30 mouse cellular contexts compared by ENCODE assay signal in the genomic region with DNA sequence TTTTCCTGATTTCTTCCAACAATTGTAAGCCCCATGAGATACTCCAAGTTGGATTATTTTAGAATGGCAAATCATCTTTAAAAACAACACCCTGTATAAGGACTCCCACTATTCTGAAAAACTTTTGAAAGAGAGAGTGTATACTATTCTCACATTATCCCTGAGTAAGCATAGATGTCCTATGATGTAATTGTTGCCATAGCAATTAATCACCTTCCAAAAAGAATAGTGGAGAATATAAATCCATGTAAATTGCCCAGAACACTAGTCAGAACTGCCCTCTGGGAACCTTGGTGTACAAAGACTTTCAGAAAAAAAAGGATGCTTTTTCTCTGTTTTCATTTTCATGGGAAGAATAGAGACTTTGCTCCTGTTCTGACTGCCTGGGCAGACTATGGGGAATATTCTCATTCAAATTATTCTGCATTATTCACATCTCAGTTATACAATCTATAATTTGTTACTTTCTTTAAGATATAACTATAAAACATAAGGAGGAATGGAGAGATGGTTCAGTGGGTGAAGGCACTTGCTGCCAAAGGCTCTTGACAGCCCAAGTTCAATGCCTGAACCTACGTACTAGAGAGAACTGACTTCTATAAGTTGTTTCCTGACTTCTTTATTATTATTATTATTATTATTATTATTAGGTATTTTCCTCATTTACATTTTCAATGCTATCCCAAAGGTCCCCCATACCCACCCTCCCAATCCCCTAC. TPM values are rescaled to one million over a fixed set of nuclear protein-coding genes. Genes with fewer than 3 reads are reported as not detected.
A peak's percentile ranks its signal among the peaks of the same experiment; 100 is the strongest.
DNase-seq lines count a peak whose midpoint lies in the region; ATAC-seq and TF ChIP-seq lines count a peak whose summit lies in the region.
"Had no signal": no experiment of that assay in that cellular context is flagged by ENCODE, and none has a peak within 500 bp of the region (broad histone marks: within the 10 kb centered on the region; RNA-seq: fewer than 3 reads in every experiment).

No protein-coding gene starts in this region.

- no peak overlapping the region for H3K9ac ChIP-seq in forebrain, embryonic 12.5 days
- H3K9ac ChIP-seq in forebrain, embryonic 16.5 days (replicated peaks; ENCODE audit: low read depth, low read length): no peak overlapping the region
- H3K9ac ChIP-seq: embryonic facial prominence, embryonic 12.5 days; heart, embryonic 15.5 days; hindbrain, embryonic 13.5 days; limb, embryonic 13.5 days; neural tube, embryonic 13.5 days had no signal

- H3K27me3 ChIP-seq in forebrain, embryonic 12.5 days: no peaks in the 10 kb centered on the region
- H3K27me3 ChIP-seq in forebrain, embryonic 10.5 days (ENCODE audit: poor library complexity, severe bottlenecking): no peaks in the 10 kb centered on the region
- no peaks in the 10 kb centered on the region for H3K27me3 ChIP-seq in forebrain, embryonic 16.5 days (replicated peaks; ENCODE audit: control insufficient read depth, insufficient read depth, low read length)
- H3K27me3 ChIP-seq: embryonic facial prominence, embryonic 12.5 days; heart, embryonic 15.5 days; hindbrain, embryonic 13.5 days; limb, embryonic 13.5 days; megakaryocyte, embryonic 14.5 days; neural tube, embryonic 13.5 days had no signal

- no peak for TF ChIP-seq POLR2A in brain, embryonic 14.5 days (IDR thresholded peaks at IDR 0.05; ENCODE audit: borderline replicate concordance, extremely low read depth, insufficient read depth, insufficient read length, poor library complexity, severe bottlenecking)

- H3K27ac ChIP-seq in forebrain, embryonic 12.5 days: no peak overlapping the region
- H3K27ac ChIP-seq in forebrain, embryonic 10.5 days: no peak overlapping the region
- no peak overlapping the region for H3K27ac ChIP-seq in forebrain, embryonic 16.5 days (ENCODE audit: low read length)
- H3K27ac ChIP-seq: embryonic facial prominence, embryonic 12.5 days; heart, embryonic 10.5 days; heart, embryonic 15.5 days; hindbrain, embryonic 13.5 days; kidney, postnatal 0 days; limb, embryonic 13.5 days; neural tube, embryonic 13.5 days had no signal

- peaks cover 3% of the 10 kb centered on the region; the same call in 1 of the 2 replicates for H3K4me1 ChIP-seq in forebrain, embryonic 12.5 days
- H3K4me1 ChIP-seq in forebrain, embryonic 10.5 days: peaks cover 15% of the 10 kb centered on the region; the same call in 1 of the 2 replicates
- no peaks in the 10 kb centered on the region; the same call in 1 of the 2 replicates for H3K4me1 ChIP-seq in forebrain, embryonic 16.5 days (replicated peaks; ENCODE audit: control insufficient read depth, insufficient read depth, low read length)
- H3K4me1 ChIP-seq: embryonic facial prominence, embryonic 12.5 days; heart, embryonic 10.5 days; heart, embryonic 15.5 days; hindbrain, embryonic 13.5 days; limb, embryonic 13.5 days; megakaryocyte, embryonic 14.5 days; neural tube, embryonic 13.5 days had no signal

- no peaks in the 10 kb centered on the region for H3K9me3 ChIP-seq in forebrain, embryonic 12.5 days
- no peaks in the 10 kb centered on the region for H3K9me3 ChIP-seq in forebrain, embryonic 10.5 days
- H3K9me3 ChIP-seq in forebrain, embryonic 16.5 days (ENCODE audit: control insufficient read depth, low read length): no peaks in the 10 kb centered on the region
- H3K9me3 ChIP-seq: embryonic facial prominence, embryonic 12.5 days; heart, embryonic 10.5 days; heart, embryonic 15.5 days; hindbrain, embryonic 13.5 days; limb, embryonic 13.5 days; megakaryocyte, embryonic 14.5 days; neural tube, embryonic 13.5 days had no signal

- WGBS in forebrain, embryonic 12.5 days: 21% methylated on average over 1 of the region's 1 CpGs
- 86% methylated on average over 1 of the region's 1 CpGs for WGBS in forebrain, embryonic 10.5 days
- 26% methylated on average over 1 of the region's 1 CpGs for WGBS in forebrain, embryonic 16.5 days

- H3K4me3 ChIP-seq in forebrain, embryonic 12.5 days (replicated peaks): no peak overlapping the region
- no peak overlapping the region for H3K4me3 ChIP-seq in forebrain, embryonic 10.5 days
- no peak overlapping the region for H3K4me3 ChIP-seq in forebrain, embryonic 16.5 days (replicated peaks; ENCODE audit: low read length)
- H3K4me3 ChIP-seq: embryonic facial prominence, embryonic 12.5 days; erythroblast, embryonic 14.5 days; heart, embryonic 10.5 days; heart, embryonic 15.5 days; hindbrain, embryonic 13.5 days; limb, embryonic 13.5 days; megakaryocyte, embryonic 14.5 days; neural tube, embryonic 13.5 days had no signal

- peak; percentile 81 for ATAC-seq in forebrain, embryonic 12.5 days (ENCODE audit: low FRiP score)
- ATAC-seq in forebrain, embryonic 16.5 days: peak; percentile 57
- ATAC-seq: activated CD4-positive, CD25-positive, alpha-beta regulatory T cell, adult 4 months; intestine, embryonic 16.5 days; lung, postnatal 0 days had no signal

- TF ChIP-seq CTCF in brain, embryonic 14.5 days (IDR thresholded peaks at IDR 0.05; ENCODE audit: borderline replicate concordance, extremely low read depth, insufficient read depth, insufficient read length): no peak

- no peaks in the 10 kb centered on the region for H3K36me3 ChIP-seq in forebrain, embryonic 12.5 days (replicated peaks)
- no peaks in the 10 kb centered on the region for H3K36me3 ChIP-seq in forebrain, embryonic 10.5 days (replicated peaks)
- H3K36me3 ChIP-seq in forebrain, embryonic 16.5 days (ENCODE audit: control insufficient read depth, insufficient read depth): no peaks in the 10 kb centered on the region
- H3K36me3 ChIP-seq: embryonic facial prominence, embryonic 12.5 days; heart, embryonic 10.5 days; heart, embryonic 15.5 days; hindbrain, embryonic 13.5 days; limb, embryonic 13.5 days; neural tube, embryonic 13.5 days had no signal

- no peak overlapping the region for H3K4me2 ChIP-seq in forebrain, embryonic 12.5 days
- H3K4me2 ChIP-seq in forebrain, embryonic 16.5 days (ENCODE audit: low read length): no peak overlapping the region
- H3K4me2 ChIP-seq: embryonic facial prominence, embryonic 12.5 days; heart, embryonic 15.5 days; hindbrain, embryonic 13.5 days; limb, embryonic 13.5 days; liver, embryonic 11.5 days; neural tube, embryonic 13.5 days had no signal

- no peak for DNase-seq in forebrain, embryonic 10.5 days (ENCODE audit: extremely low spot score, low spot score)
- DNase-seq in Muller cell, postnatal 12 days (ENCODE audit: inconsistent ontology term): peak; percentile 47
- DNase-seq in brain, embryonic 14.5 days (ENCODE audit: low read depth): peak; percentile 65
- no peak for DNase-seq in c-Kit-positive CD71-positive TER-119-positive erythroid progenitor cells, embryonic 14.5 days (ENCODE audit: low spot score)
- no peak for DNase-seq in thymus, postnatal 25 days
- DNase-seq in thymus, postnatal 14 days: no peak
- DNase-seq: adrenal gland, adult 8-10 months; B cell, adult 2 months; cerebellum, adult 11-12 months; cerebellum, adult 9-11 months; gastrocnemius, postnatal 14 days; kidney, adult 8-10 months; kidney, postnatal 4 days; lung, postnatal 4 days; thymus, adult 2 months had no signal

RNA-seq across cellular contexts. Expression of gene Slc35f1, which starts 28.0 kb away (rescaled TPM):
- 29.6 and 35.9 TPM in 2 replicates for polyA plus RNA-seq in forebrain, embryonic 12.5 days (2016; fragmentation: Nextera tagmentation; extraction: Ambion mirVana)
- 9.9 and 11.6 TPM in 2 replicates for polyA plus RNA-seq in forebrain, embryonic 10.5 days (2016; fragmentation: Nextera tagmentation; extraction: Ambion mirVana)
- 41.9 and 52.7 TPM in 2 replicates for polyA plus RNA-seq in brain, embryonic 14.5 days (2012; rRNA removed)
- polyA plus RNA-seq in forebrain, embryonic 16.5 days (2015; fragmentation: Nextera tagmentation; extraction: Ambion mirVana): 44.9 and 46.2 TPM in 2 replicates
- polyA plus RNA-seq: activated CD4-positive, CD25-positive, alpha-beta regulatory T cell, adult 4 months; erythroblast, embryonic 14.5 days had no signal

Comparison
In these comparisons a context has a peak if more than half of its experiments do, and no peak if none do; other contexts are left out.
1. DNase-seq: peak in Muller cell, postnatal 12 days (single experiment) and brain, embryonic 14.5 days (single experiment); none in forebrain, embryonic 10.5 days (single experiment), c-Kit-positive CD71-positive TER-119-positive erythroid progenitor cells, embryonic 14.5 days (single experiment), thymus, postnatal 25 days (single experiment) and thymus, postnatal 14 days (single experiment).